Mouse (Mus musculus): ENCODE data around the gene Plcd3.

GRCm38 (mm10) chr11:103141944-103142255, 40.4 kb upstream of the Plcd3 start:
- TF ChIP-seq GATA1 (IDR thresholded peaks at IDR 0.05; ENCODE audit: borderline replicate concordance, low read length) (no peak), FLI1 (IDR thresholded peaks at IDR 0.05; ENCODE audit: low read length) (no peak)

Measured in megakaryocyte, embryonic 14.5 days (primary cell).